Mouse (Mus musculus): ENCODE data around the gene Tbc1d16. TPM values are rescaled to one million over a fixed set of nuclear protein-coding genes. Genes with fewer than 3 reads are reported as not detected.

Gene Tbc1d16
- polyA plus RNA-seq, 1 experiment from 2014 or later = 17.4 TPM

- in situ Hi-C loops (cut with MboI; ENCODE audit: low pct_unique_long_range_greater_than_20kb) = loop anchor here (5.0 kb wide), 1 partner anchor 38 kb away; no protein-coding TSS in a partner anchor
- CTCF ChIA-PET = no interaction called here
- H3K27me3 ChIP-seq = no peaks in the 10 kb centered on the region
- ATAC-seq = no peak
- no peak for DNase-seq (ENCODE audit: low read depth, low spot score)
- POLR2A ChIA-PET = interaction anchor here (0.5 to 0.7 kb wide), 2 partner anchors 13 to 143 kb away, joined by 3 read pairs; no protein-coding TSS in a partner anchor
- no peak for TF ChIP-seq CTCF (IDR thresholded peaks at IDR 0.05)
Measured at GRCm38 (mm10) chr11:119208870-119209370, 19.4 kb downstream of the Tbc1d16 start.

GRCm38 (mm10) chr11:119207986-119208385, 20.3 kb downstream of the Tbc1d16 start:
- TF ChIP-seq CTCF (IDR thresholded peaks at IDR 0.05) = no peak
- DNase-seq (ENCODE audit: low read depth, low spot score) = no peak
- no peak for ATAC-seq
- ChIA-PET POLR2A (no interaction called here), CTCF (interaction anchor here (1.1 to 3.0 kb wide), 6 partner anchors 8 to 41 kb away, joined by 4 to 22 read pairs (median 10); no protein-coding TSS in a partner anchor)
- H3K27me3 ChIP-seq = no peaks in the 10 kb centered on the region
- in situ Hi-C loops (cut with MboI; ENCODE audit: low pct_unique_long_range_greater_than_20kb) = loop anchor here (5.0 kb wide), 1 partner anchor 39 kb away; no protein-coding TSS in a partner anchor

- DNase-seq (ENCODE audit: low read depth, low spot score) (no peak), ATAC-seq (no peak)
- CTCF ChIA-PET = interaction anchor here (1.0 to 3.0 kb wide), 21 partner anchors 9 to 175 kb away, joined by 3 to 22 read pairs (median 5); no protein-coding TSS in a partner anchor
- POLR2A ChIA-PET = interaction anchor here (0.7 to 1.0 kb wide), 2 partner anchors 21 to 350 kb away, joined by 4 read pairs; no protein-coding TSS in a partner anchor
- no peaks in the 10 kb centered on the region for H3K27me3 ChIP-seq
- no peak for TF ChIP-seq CTCF (IDR thresholded peaks at IDR 0.05)
- in situ Hi-C loops (cut with MboI; ENCODE audit: low pct_unique_long_range_greater_than_20kb) = loop anchor here (5.0 kb wide), 1 partner anchor 41 kb away; no protein-coding TSS in a partner anchor
Measured at GRCm38 (mm10) chr11:119206562-119206961, 21.7 kb downstream of the Tbc1d16 start.

- in situ Hi-C loops (cut with MboI; ENCODE audit: low pct_unique_long_range_greater_than_20kb) = loop anchor here (5.0 kb wide), 1 partner anchor 42 kb away; no protein-coding TSS in a partner anchor
- no peaks in the 10 kb centered on the region for H3K27me3 ChIP-seq
- ChIA-PET CTCF (interaction anchor here (1.2 to 3.0 kb wide), 14 partner anchors 9 to 164 kb away, joined by 3 to 22 read pairs (median 8); no protein-coding TSS in a partner anchor), POLR2A (no interaction called here)
- ATAC-seq (no peak), DNase-seq (ENCODE audit: low read depth, low spot score) (no peak)
- no peak for TF ChIP-seq CTCF (IDR thresholded peaks at IDR 0.05)
Measured at GRCm38 (mm10) chr11:119205738-119206137, 22.6 kb downstream of the Tbc1d16 start.

- ATAC-seq (no peak), DNase-seq (ENCODE audit: low read depth, low spot score) (no peak)
- CTCF ChIA-PET = interaction anchor here (0.7 to 1.5 kb wide), 7 partner anchors 9 to 154 kb away, joined by 3 to 4 read pairs (median 3); no protein-coding TSS in a partner anchor
- TF ChIP-seq CTCF (IDR thresholded peaks at IDR 0.05) = peak; percentile 77
- in situ Hi-C loops (cut with MboI; ENCODE audit: low pct_unique_long_range_greater_than_20kb) = no loop called here
- no peaks in the 10 kb centered on the region for H3K27me3 ChIP-seq
- POLR2A ChIA-PET = no interaction called here
Measured at GRCm38 (mm10) chr11:119203423-119203822, 24.9 kb downstream of the Tbc1d16 start.

GRCm38 (mm10) chr11:119199233-119199601, 29.1 kb downstream of the Tbc1d16 start:
- ChIA-PET CTCF (interaction anchor here (1.4 kb wide), 1 partner anchor 147 kb away, joined by 4 read pairs; no protein-coding TSS in a partner anchor), POLR2A (no interaction called here)
- TF ChIP-seq CTCF (IDR thresholded peaks at IDR 0.05) = no peak
- no peak for DNase-seq (ENCODE audit: low read depth, low spot score)
- no peak for ATAC-seq
- no peaks in the 10 kb centered on the region for H3K27me3 ChIP-seq
- in situ Hi-C loops (cut with MboI; ENCODE audit: low pct_unique_long_range_greater_than_20kb) = no loop called here

GRCm38 (mm10) chr11:119198564-119199232, 29.6 kb downstream of the Tbc1d16 start:
- no peaks in the 10 kb centered on the region for H3K27me3 ChIP-seq
- in situ Hi-C loops (cut with MboI; ENCODE audit: low pct_unique_long_range_greater_than_20kb) = no loop called here
- DNase-seq (ENCODE audit: low read depth, low spot score) (no peak), ATAC-seq (no peak)
- ChIA-PET CTCF (interaction anchor here (1.4 kb wide), 1 partner anchor 147 kb away, joined by 4 read pairs; no protein-coding TSS in a partner anchor), POLR2A (no interaction called here)
- peak; percentile 63 for TF ChIP-seq CTCF (IDR thresholded peaks at IDR 0.05)

GRCm38 (mm10) chr11:119197618-119198563, 30.4 kb downstream of the Tbc1d16 start:
- in situ Hi-C loops (cut with MboI; ENCODE audit: low pct_unique_long_range_greater_than_20kb) = no loop called here
- ATAC-seq (no peak), DNase-seq (ENCODE audit: low read depth, low spot score) (no peak)
- CTCF ChIA-PET = interaction anchor here (1.4 kb wide), 1 partner anchor 146 kb away, joined by 4 read pairs; no protein-coding TSS in a partner anchor
- POLR2A ChIA-PET = no interaction called here
- no peak for TF ChIP-seq CTCF (IDR thresholded peaks at IDR 0.05)
- H3K27me3 ChIP-seq = no peaks in the 10 kb centered on the region

- ATAC-seq (no peak), DNase-seq (ENCODE audit: low read depth, low spot score) (no peak)
- in situ Hi-C loops (cut with MboI; ENCODE audit: low pct_unique_long_range_greater_than_20kb) = loop anchor here (5.0 kb wide), 1 partner anchor 140 kb away; no protein-coding TSS in a partner anchor
- TF ChIP-seq CTCF (IDR thresholded peaks at IDR 0.05) = no peak
- no peaks in the 10 kb centered on the region for H3K27me3 ChIP-seq
- ChIA-PET CTCF (interaction anchor here (0.8 to 2.7 kb wide), 3 partner anchors 9 to 66 kb away, joined by 3 to 7 read pairs (median 4); no protein-coding TSS in a partner anchor), POLR2A (no interaction called here)
Measured at GRCm38 (mm10) chr11:119192605-119193004, 35.7 kb downstream of the Tbc1d16 start.

- ChIA-PET CTCF (interaction anchor here (0.7 to 2.7 kb wide), 5 partner anchors 10 to 140 kb away, joined by 3 to 7 read pairs (median 4); no protein-coding TSS in a partner anchor), POLR2A (interaction anchor here (0.8 to 2.3 kb wide), 2 partner anchors 66 to 106 kb away, joined by 3 to 16 read pairs; partner anchors contain the start of gene Cbx4)
- TF ChIP-seq CTCF (IDR thresholded peaks at IDR 0.05) = no peak
- no peaks in the 10 kb centered on the region for H3K27me3 ChIP-seq
- ATAC-seq (no peak), DNase-seq (ENCODE audit: low read depth, low spot score) (no peak)
- in situ Hi-C loops (cut with MboI; ENCODE audit: low pct_unique_long_range_greater_than_20kb) = loop anchor here (5.0 kb wide), 1 partner anchor 140 kb away; no protein-coding TSS in a partner anchor
Measured at GRCm38 (mm10) chr11:119192176-119192575, 36.1 kb downstream of the Tbc1d16 start.
